Mouse (Mus musculus) olfactory bulb, adult 2 months (tissue): ENCODE measurements around the gene Aurkaip1.

Experiments used
- CTCF ChIP-seq: fragments of 200-500 bp; IDR thresholded peaks from 2 replicates; pipeline ENCODE4 v1.5.1; 2012; ENCODE audit warnings: low read depth, mild to moderate bottlenecking, low read length, moderate library complexity; ENCODE audit not compliant: insufficient read depth
- POLR2A ChIP-seq: fragments of 200-500 bp; IDR thresholded peaks from 2 replicates; pipeline ENCODE4 v1.6.1; 2012; ENCODE audit warnings: mild to moderate bottlenecking, low read depth, low read length, moderate library complexity; ENCODE audit not compliant: insufficient read depth

DNA sequence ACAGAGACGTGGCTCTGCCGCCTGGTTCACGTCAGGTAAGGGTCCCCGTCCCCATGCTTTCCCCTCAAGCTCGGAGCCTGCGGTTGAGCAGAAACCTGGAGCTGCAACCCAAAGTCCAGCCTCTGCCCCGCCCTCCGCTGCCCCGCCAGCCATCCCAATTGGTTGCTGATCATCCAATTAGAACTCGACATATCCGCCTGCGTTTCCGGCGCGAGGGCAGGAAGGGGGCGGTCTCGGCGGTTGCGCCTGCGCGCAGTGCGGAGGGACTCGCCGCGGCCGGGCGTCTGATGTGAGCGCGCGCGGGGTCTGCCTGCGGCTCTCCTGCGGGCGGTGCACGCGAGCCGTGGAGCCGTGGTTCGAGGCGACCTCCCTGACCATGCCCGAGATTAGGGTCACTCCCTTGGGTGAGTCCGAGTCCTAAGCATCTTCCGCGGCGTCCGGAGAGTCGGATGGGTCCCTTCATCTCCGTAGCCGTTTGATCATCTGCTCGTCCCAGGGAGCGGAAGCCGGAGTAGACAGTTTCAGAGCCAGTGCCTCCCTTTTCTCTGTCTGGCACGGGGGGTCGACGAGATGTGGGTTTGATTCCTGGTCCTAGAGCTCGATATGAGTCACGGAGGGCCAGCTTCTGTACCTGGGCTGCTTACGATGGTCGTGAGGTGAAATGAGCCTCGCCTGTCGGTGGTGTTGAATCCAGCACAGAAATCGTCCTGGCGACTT is 38.4 kb downstream of the Aurkaip1 start, which contains the start of the genes Cptp and Ints11:
- TF ChIP-seq CTCF (no peak), POLR2A (peak; percentile 94)
